Mouse (Mus musculus) heart, embryonic 14.5 days (tissue): Measurements from ENCODE around the gene Cux1. TPM values are rescaled to one million over a fixed set of nuclear protein-coding genes. Genes with fewer than 3 reads are reported as not detected.

ENCODE experiments used
- ATAC-seq: fragments of 200-750 bp; cut with Nextera tagmentation; 2 replicates; pipeline ENCODE4 v1.8.0; 2017; ENCODE audit warnings: low read depth, moderate TSS enrichment; ENCODE audit not compliant: insufficient number of reproducible peaks, insufficient read depth, low FRiP score
- H3K27ac ChIP-seq, 2 experiments: fragments of 200-500 bp in 1 of 2; fragments of 300-500 bp in 1 of 2; sonication (generic) in 1 of 2; replicated peaks in 1 of 2; 2 replicates each; pipeline ENCODE4 v1.5.1; 2012 to 2014; ENCODE audit warnings: low read depth in 2 of 2, low read length in 2 of 2, control low read depth in 1 of 2, mild to moderate bottlenecking in 1 of 2, mixed read lengths in 1 of 2; ENCODE audit not compliant: control insufficient read depth in 1 of 2, insufficient read depth in 1 of 2
- H3K27me3 ChIP-seq: fragments of 300-500 bp; sonication (generic); 2 replicates; pipeline ENCODE4 v1.6.1; 2014; ENCODE audit warnings: mild to moderate bottlenecking, low read length, control low read depth; ENCODE audit not compliant: control insufficient read depth, insufficient read depth
- H3K36me3 ChIP-seq: fragments of 300-500 bp; sonication (generic); 2 replicates; pipeline ENCODE4 v1.6.1; 2014; ENCODE audit warnings: mild to moderate bottlenecking, control low read depth, low read length, mixed read lengths; ENCODE audit not compliant: control insufficient read depth, insufficient read depth
- H3K4me1 ChIP-seq, 2 experiments: fragments of 200-500 bp in 1 of 2; fragments of 300-500 bp in 1 of 2; sonication (generic) in 1 of 2; 2 replicates each; pipeline ENCODE4 v1.6.1; 2012 to 2014; ENCODE audit warnings: low read length in 2 of 2, control low read depth in 1 of 2, mixed read lengths in 1 of 2; ENCODE audit not compliant: control insufficient read depth in 2 of 2, insufficient read depth in 2 of 2
- H3K4me2 ChIP-seq: fragments of 300-500 bp; sonication (generic); 2 replicates; pipeline ENCODE4 v1.6.1; 2014; ENCODE audit warnings: mild to moderate bottlenecking, low read length
- H3K4me3 ChIP-seq, 2 experiments: fragments of 200-500 bp in 1 of 2; fragments of 300-500 bp in 1 of 2; sonication (generic) in 1 of 2; 2 replicates each; pipeline ENCODE4 v1.5.1; 2012 to 2014; ENCODE audit warnings: low read length in 2 of 2, mild to moderate bottlenecking in 2 of 2, control low read depth in 1 of 2, low read depth in 1 of 2, moderate library complexity in 1 of 2; ENCODE audit not compliant: control insufficient read depth in 1 of 2, insufficient read depth in 1 of 2
- H3K9ac ChIP-seq: fragments of 300-500 bp; sonication (generic); 2 replicates; pipeline ENCODE4 v1.6.1; 2014; ENCODE audit warnings: mild to moderate bottlenecking, low read length
- H3K9me3 ChIP-seq: fragments of 300-500 bp; sonication (generic); 2 replicates; pipeline ENCODE4 v1.6.1; 2016; ENCODE audit warnings: low read length, control low read depth; ENCODE audit not compliant: control insufficient read depth
- WGBS: fragments of 180-500 bp; shearing (Covaris S2); extraction: QIAGEN DNeasy Blood & Tissue Kit; methylation state at CpG from one replicate; pipeline ENCODE4 v1.1.7; 2014; 5-methylcytosine and 5-hydroxymethylcytosine counted together
- polyA plus RNA-seq: library from polyadenylated mRNA; unstranded; fragments of >200 nt; fragmentation: Nextera tagmentation; extraction: Ambion mirVana; gene quantifications from 2 replicates; pipeline ENCODE4 v1.2.1, GENCODE M21; 2014

Cux1 gene
- polyA plus RNA-seq, 1 experiment from 2014 or later: 71.6 TPM

GRCm38 (mm10) chr5:136560656-136561055, 6.6 kb downstream of the Cux1 start:
- H3K4me2 ChIP-seq: no peak overlapping the region
- peaks cover 15 to 57% of the 10 kb centered on the region in 2 experiments for H3K4me1 ChIP-seq
- no peaks in the 10 kb centered on the region for H3K27me3 ChIP-seq
- no peak for ATAC-seq
- H3K9ac ChIP-seq: no peak overlapping the region
- H3K4me3 ChIP-seq: no peak overlapping the region
- H3K9me3 ChIP-seq: no peaks in the 10 kb centered on the region
- 71% methylated on average over 7 of the region's 7 CpGs for WGBS
- H3K27ac ChIP-seq: no peak overlapping the region
- no peaks in the 10 kb centered on the region; the same call in 1 of the 2 replicates for H3K36me3 ChIP-seq

- Histone ChIP-seq H3K9me3 (no peaks in the 10 kb centered on the region), H3K4me2 (no peak overlapping the region), H3K4me3 (no peak overlapping the region), H3K4me1 (peaks cover 23 to 61% of the 10 kb centered on the region in 2 experiments), H3K36me3 (no peaks in the 10 kb centered on the region; the same call in 1 of the 2 replicates), H3K9ac (no peak overlapping the region), H3K27me3 (no peaks in the 10 kb centered on the region), H3K27ac (peak overlapping the region in 1 of 2 experiments; percentile 51; a peak in 1 of 4 replicates)
- no peak for ATAC-seq
- 41% methylated on average over 4 of the region's 4 CpGs for WGBS
Observed at GRCm38 (mm10) chr5:136557446-136557845, 9.8 kb downstream of the Cux1 start.

- ATAC-seq: no peak
- H3K4me2 ChIP-seq: peak overlapping the region; percentile 44; the same call in 1 of the 2 replicates
Observed at GRCm38 (mm10) chr5:136556328-136557262, 10.7 kb downstream of the Cux1 start.

GRCm38 (mm10) chr5:136555703-136556102, 11.6 kb downstream of the Cux1 start:
- Histone ChIP-seq H3K27ac (peak overlapping the region; percentile 77 to 81), H3K4me2 (peak overlapping the region; percentile 44), H3K27me3 (no peaks in the 10 kb centered on the region), H3K9ac (no peak overlapping the region; the same call in 1 of the 2 replicates), H3K4me1 (peaks cover 36 to 78% of the 10 kb centered on the region in 2 experiments), H3K4me3 (no peak overlapping the region), H3K9me3 (no peaks in the 10 kb centered on the region), H3K36me3 (no peaks in the 10 kb centered on the region; the same call in 1 of the 2 replicates)
- WGBS: 4% methylated on average over 5 of the region's 5 CpGs
- ATAC-seq: peak; percentile 72

More at GRCm38 (mm10) chr5:136556328-136557262, 10.7 kb downstream of the Cux1 start:
- H3K27ac ChIP-seq: peak overlapping the region; percentile 36 to 81
- no peak overlapping the region for H3K9ac ChIP-seq
- no peaks in the 10 kb centered on the region; the same call in 1 of the 2 replicates for H3K36me3 ChIP-seq
- H3K9me3 ChIP-seq: no peaks in the 10 kb centered on the region
- H3K4me1 ChIP-seq: peaks cover 31 to 69% of the 10 kb centered on the region in 2 experiments
- 75% methylated on average over 14 of the region's 14 CpGs for WGBS
- H3K4me3 ChIP-seq: no peak overlapping the region
- no peaks in the 10 kb centered on the region for H3K27me3 ChIP-seq

GRCm38 (mm10) chr5:136552832-136553231, 14.5 kb downstream of the Cux1 start:
- Histone ChIP-seq H3K4me2 (no peak overlapping the region), H3K4me3 (no peak overlapping the region), H3K27ac (no peak overlapping the region), H3K27me3 (no peaks in the 10 kb centered on the region), H3K9me3 (no peaks in the 10 kb centered on the region), H3K9ac (no peak overlapping the region), H3K4me1 (peaks cover 40 to 76% of the 10 kb centered on the region in 2 experiments), H3K36me3 (no peaks in the 10 kb centered on the region; the same call in 1 of the 2 replicates)
- ATAC-seq: no peak

GRCm38 (mm10) chr5:136552093-136552492, 15.2 kb downstream of the Cux1 start:
- no peak for ATAC-seq
- WGBS: 69% methylated on average over 3 of the region's 3 CpGs
- Histone ChIP-seq H3K9me3 (no peaks in the 10 kb centered on the region), H3K27ac (peak overlapping the region in 1 of 2 experiments; percentile 8; a peak in 1 of 4 replicates), H3K36me3 (no peaks in the 10 kb centered on the region; the same call in 1 of the 2 replicates), H3K27me3 (no peaks in the 10 kb centered on the region), H3K9ac (no peak overlapping the region), H3K4me1 (peaks cover 36 to 69% of the 10 kb centered on the region in 2 experiments), H3K4me3 (no peak overlapping the region), H3K4me2 (no peak overlapping the region)

GRCm38 (mm10) chr5:136551571-136551970, 15.7 kb downstream of the Cux1 start:
- H3K9ac ChIP-seq: no peak overlapping the region
- no peak overlapping the region for H3K4me2 ChIP-seq
- H3K9me3 ChIP-seq: no peaks in the 10 kb centered on the region
- H3K27me3 ChIP-seq: no peaks in the 10 kb centered on the region
- no peaks in the 10 kb centered on the region for H3K36me3 ChIP-seq
- no peak overlapping the region for H3K4me3 ChIP-seq
- H3K4me1 ChIP-seq: peaks cover 34 to 64% of the 10 kb centered on the region in 2 experiments
- no peak for ATAC-seq
- peak overlapping the region in 1 of 2 experiments; percentile 20; a peak in 2 of 4 replicates for H3K27ac ChIP-seq
- 33% methylated on average over 6 of the region's 6 CpGs for WGBS
